Mouse (Mus musculus) MEL (cell line): Measurements from ENCODE around the gene Fgfr2.

Experiments
- CTCF ChIP-seq, 3 experiments: IDR thresholded peaks in 2 of 3; conservative IDR thresholded peaks in 1 of 3; 2 replicates each; pipeline ENCODE4 v1.5.1; 2011 to 2012; ENCODE audit warnings: low read length in 3 of 3, low read depth in 2 of 3, mild to moderate bottlenecking in 2 of 3, improper control_type of control experiment in 1 of 3, inconsistent platforms in 1 of 3, mixed read lengths in 1 of 3, moderate library complexity in 1 of 3; ENCODE audit not compliant: control insufficient read depth in 1 of 3, insufficient read depth in 1 of 3, poor library complexity in 1 of 3, severe bottlenecking in 1 of 3
- GATA1 ChIP-seq: IDR thresholded peaks from 2 replicates; pipeline ENCODE4 v1.6.1; 2011; ENCODE audit warnings: low read depth, low read length, improper control_type of control experiment
- RCOR1 ChIP-seq: IDR thresholded peaks from 2 replicates; pipeline ENCODE4 v1.6.1; 2012; ENCODE audit warnings: low read depth, mild to moderate bottlenecking, inconsistent platforms, low read length, improper control_type of control experiment

GRCm38 (mm10) chr7:130988146-130988545 lies 2135.0 kb downstream of the Fgfr2 start:
- TF ChIP-seq CTCF (IDR thresholded peaks at IDR 0.05 in 2 of 3, conservative IDR thresholded peaks at IDR 0.05 in 1 of 3; ENCODE audit: control insufficient read depth in 1 of 3, insufficient read depth in 1 of 3, low read depth in 2 of 3, low read length in 3 of 3, poor library complexity in 1 of 3, severe bottlenecking in 1 of 3) (no peak), GATA1 (no peak), RCOR1 (no peak)
